Mouse (Mus musculus): Measurements from ENCODE around the gene Ugt1a6a.
"Not testable (repeated sequence)": the region's sequence is repeated elsewhere in the genome, so short reads cannot be mapped to it uniquely, and the experiment has no call there.

The Ugt1a6a gene

DNA sequence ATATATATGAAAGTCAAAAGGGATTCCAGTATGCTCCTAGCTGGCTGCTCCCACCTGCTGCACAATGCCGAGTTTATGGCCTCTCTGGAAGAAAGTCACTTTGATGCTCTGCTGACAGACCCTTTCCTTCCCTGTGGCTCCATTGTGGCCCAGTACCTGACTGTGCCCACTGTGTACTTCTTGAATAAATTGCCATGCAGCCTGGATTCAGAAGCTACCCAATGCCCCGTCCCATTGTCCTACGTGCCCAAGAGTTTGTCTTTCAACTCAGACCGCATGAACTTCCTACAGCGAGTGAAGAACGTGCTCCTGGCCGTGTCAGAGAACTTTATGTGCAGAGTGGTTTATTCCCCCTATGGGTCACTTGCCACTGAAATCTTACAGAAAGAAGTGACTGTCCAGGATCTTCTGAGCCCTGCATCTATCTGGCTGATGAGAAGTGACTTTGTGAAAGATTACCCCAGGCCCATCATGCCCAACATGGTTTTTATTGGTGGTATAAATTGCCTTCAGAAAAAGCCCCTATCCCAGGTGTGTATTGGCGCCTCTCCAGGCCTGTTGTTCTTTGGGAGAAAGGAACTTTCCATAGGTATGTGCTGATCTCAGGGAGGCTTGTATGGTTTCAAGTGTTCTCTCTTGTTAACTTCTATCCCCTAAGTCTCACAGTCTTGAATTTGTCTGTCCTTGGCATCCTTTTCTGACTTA lies 77.9 kb downstream of the Ugt1a6a start:
- no peak for DNase-seq (ENCODE audit: low spot score in 2 of 2)

- no peak for DNase-seq (ENCODE audit: low spot score in 2 of 2)
These were observed 78.5 kb downstream of the Ugt1a6a start for GRCm38 (mm10) chr1:88213061-88213460.

DNA sequence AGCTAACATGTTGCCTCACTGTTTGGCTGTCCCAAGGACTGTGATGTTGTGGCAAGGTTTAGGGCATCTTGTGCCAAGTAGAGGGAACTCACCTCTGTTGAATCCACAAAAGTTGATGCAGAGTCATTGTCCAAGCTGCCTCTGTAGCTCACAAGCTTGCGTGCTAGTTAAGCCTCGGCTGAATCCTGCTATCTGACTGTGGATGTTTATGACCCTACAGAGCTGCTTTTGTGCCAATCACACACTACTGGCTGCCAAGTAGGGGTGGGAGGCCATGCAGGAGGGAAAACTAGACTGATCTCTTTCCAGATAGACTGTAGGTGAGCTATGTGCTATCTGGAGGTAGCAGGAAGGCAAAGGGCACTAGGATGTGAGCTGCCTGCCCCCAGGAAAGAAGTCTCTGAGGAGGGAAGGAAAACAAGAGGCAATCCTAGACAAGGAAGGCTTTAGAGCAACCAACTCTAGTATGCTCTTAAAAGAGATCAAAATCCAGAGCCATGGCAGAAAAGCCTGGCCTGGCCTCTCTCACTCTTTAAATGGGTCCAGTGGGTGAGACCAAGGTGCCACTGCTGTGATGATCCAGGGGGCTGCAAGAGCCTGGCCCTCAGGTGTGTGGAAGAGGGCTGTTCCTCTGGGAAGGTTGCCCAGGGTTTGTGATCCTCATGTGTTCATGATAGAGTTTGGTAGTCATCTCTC lies 79.3 kb downstream of the Ugt1a6a start:
- no peak for DNase-seq (ENCODE audit: low spot score in 2 of 2)

GRCm38 (mm10) chr1:88214462-88214952 lies 79.9 kb downstream of the Ugt1a6a start:
- DNase-seq (ENCODE audit: low spot score in 2 of 2), result no peak

- no peak for DNase-seq (ENCODE audit: low spot score in 2 of 2)
These were observed 81.1 kb downstream of the Ugt1a6a start for GRCm38 (mm10) chr1:88215466-88216380.

DNA sequence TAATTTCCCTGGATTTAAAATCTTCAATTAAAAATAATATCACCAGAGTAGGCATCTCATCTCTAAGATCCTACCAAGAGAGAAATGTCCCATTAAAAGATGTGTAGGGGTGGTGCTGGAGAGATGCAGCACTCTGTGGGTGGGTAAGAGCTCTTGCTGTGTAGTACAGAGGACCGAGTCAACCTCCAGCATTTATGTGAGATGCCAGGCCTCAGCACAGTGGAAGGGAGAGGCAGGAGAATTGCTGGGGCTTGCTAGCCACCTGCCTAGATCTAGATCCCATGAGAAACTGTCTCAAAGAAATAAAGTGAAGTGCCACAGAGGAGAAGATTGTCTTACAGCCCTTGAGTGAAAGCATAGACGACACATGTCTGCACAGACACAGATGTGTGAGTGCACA lies 81.9 kb downstream of the Ugt1a6a start:
- DNase-seq (ENCODE audit: low spot score in 2 of 2), result no peak

GRCm38 (mm10) chr1:88217144-88217543 lies 82.5 kb downstream of the Ugt1a6a start:
- no peak for DNase-seq (ENCODE audit: low spot score in 2 of 2)

DNA sequence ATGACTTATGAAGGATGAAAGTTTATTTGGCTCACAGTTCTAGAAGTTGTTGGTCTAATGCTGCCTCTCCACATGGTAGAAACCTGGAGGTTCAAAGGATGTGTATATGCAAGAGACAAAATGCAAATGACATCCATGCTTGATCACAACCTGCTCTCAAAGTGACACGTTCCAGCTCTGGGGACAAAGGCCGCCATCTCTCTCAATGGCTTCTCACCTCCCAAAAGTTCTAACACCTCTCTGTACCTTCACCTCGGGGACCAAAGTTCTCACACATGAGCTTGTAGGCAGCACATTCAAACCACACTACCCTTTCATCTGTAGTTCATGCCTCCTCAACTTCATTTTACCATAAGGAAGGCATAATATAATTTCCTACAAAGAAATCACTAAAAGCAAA lies 83.0 kb downstream of the Ugt1a6a start:
- no peak for DNase-seq (ENCODE audit: low spot score in 2 of 2)

DNA sequence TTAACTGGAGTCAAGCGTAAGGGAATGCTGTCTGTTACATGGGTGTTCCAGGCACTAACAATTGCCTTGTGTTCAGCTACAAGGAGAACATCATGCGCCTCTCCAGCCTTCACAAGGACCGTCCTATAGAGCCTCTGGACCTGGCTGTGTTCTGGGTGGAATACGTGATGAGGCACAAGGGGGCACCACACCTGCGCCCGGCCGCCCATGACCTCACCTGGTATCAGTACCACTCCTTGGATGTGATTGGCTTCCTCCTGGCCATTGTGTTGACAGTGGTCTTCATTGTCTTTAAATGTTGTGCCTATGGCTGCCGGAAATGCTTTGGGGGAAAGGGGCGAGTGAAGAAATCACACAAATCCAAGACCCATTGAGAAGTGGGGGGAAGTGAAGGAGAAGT lies 83.4 kb downstream of the Ugt1a6a start:
- no peak for DNase-seq (ENCODE audit: low spot score in 2 of 2)

- DNase-seq (ENCODE audit: low spot score in 2 of 2), result no peak
These were observed 84.0 kb downstream of the Ugt1a6a start for GRCm38 (mm10) chr1:88218591-88218990.

- no peak for DNase-seq (ENCODE audit: low spot score in 2 of 2)
These were observed 84.4 kb downstream of the Ugt1a6a start for GRCm38 (mm10) chr1:88219054-88219453.

DNA sequence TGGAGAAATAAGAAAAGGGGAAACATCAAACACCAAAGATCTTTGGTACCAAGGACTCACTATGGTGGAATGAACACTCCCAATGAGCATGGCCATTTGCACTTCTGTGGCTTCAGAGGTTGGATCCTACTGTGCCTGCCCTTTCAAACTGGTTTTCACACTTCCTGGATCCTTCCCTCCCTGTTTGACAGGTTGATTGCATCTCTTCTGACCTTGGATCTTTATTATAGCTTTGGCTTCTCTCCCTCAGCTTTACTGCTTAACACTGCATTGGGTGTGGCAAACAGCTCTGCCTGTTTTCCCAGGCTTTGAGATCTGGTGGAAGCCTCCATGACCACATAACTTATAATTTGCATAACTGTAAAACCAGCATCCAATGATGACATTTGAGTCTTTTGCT lies 85.7 kb downstream of the Ugt1a6a start:
- DNase-seq (ENCODE audit: low spot score in 2 of 2), result no peak

GRCm38 (mm10) chr1:88222216-88222615 lies 87.6 kb downstream of the Ugt1a6a start:
- no peak for DNase-seq (ENCODE audit: low spot score in 2 of 2)

DNA sequence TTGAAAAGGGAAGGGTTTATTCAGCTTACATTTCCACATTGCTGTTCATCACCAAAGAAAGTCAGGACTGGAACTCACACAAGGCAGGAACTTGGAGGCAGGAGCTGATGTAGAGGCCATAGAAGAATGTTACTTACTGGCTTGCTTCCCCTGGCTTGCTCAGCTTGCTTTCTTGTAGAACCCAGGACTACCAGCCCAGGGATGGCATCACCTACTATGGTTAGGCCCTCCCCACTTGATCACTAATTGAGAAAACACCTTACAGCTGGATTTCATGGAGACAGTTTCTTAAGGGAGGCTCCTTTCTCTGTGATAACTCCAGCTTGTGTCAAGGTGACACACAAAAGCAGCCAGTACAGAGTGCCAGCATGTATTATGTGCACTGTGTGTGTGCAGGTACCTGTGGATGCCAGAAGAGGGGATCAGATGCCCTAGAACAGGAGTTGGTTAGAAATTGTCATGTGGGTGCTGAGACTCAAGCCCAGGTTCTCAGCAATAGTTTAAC lies 88.5 kb downstream of the Ugt1a6a start:
- not testable (repeated sequence) for DNase-seq (ENCODE audit: low spot score in 2 of 2)

GRCm38 (mm10) chr1:88223591-88223990 lies 89.0 kb downstream of the Ugt1a6a start:
- DNase-seq (ENCODE audit: low spot score in 2 of 2), result no peak

GRCm38 (mm10) chr1:88224029-88224776 lies 89.6 kb downstream of the Ugt1a6a start:
- no peak for DNase-seq (ENCODE audit: low spot score in 2 of 2)

- DNase-seq (ENCODE audit: low spot score in 2 of 2), result not testable (repeated sequence)
These were observed 90.7 kb downstream of the Ugt1a6a start for GRCm38 (mm10) chr1:88225301-88225700.

GRCm38 (mm10) chr1:88225741-88226140 lies 91.1 kb downstream of the Ugt1a6a start:
- DNase-seq (ENCODE audit: low spot score in 2 of 2), result no peak

GRCm38 (mm10) chr1:88226670-88227379 lies 92.2 kb downstream of the Ugt1a6a start, which contains the start of gene Mroh2a:
Gene Mroh2a, plus strand, starts transcription at chr1:88226986.
- DNase-seq (ENCODE audit: low spot score in 2 of 2), result no peak

DNA sequence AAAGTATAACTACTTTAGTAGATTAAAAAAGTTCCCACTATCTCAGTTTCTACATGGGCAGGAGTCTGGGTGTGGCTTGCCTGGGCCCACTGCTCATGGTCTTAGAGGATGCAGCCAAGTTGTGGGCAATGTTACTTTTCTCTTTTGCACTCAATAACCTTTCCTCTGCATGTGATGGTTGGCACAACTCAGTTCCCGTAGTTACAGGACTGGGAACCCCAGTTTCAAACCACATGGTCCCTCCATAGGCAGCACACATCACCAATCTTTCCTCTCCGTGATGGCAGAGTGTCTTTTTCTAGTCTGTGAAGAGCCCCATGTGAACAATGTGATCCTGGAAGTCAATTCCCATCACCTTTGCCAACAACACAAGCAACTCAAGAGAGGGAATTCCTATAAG lies 92.9 kb downstream of the Ugt1a6a start:
- DNase-seq (ENCODE audit: low spot score in 2 of 2), result no peak

DNA sequence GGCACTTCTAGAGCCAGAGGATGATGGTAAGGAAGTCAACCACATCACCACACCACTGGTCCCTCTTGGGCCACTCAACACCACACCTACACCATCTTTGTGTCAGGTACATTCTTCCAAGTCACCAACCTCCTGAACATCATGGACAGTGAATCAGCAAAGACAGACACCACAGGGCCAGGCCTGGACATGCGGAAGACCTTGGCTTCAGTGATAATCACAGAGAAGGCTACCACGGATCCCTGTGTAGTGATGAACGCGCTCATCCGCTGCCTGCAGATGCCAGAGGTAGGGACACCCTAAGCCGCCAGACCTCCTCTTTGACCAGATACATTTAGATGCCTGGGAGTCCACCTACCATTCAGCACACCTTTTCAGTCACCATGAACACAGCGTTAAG lies 93.5 kb downstream of the Ugt1a6a start:
- DNase-seq (ENCODE audit: low spot score in 2 of 2), result no peak

All from frontal cortex, postnatal 36 days (tissue).